Mouse (Mus musculus) liver, embryonic 14.5 days (tissue): Measurements from ENCODE around the gene Gm17428.

ENCODE experiments used
- CTCF ChIP-seq: IDR thresholded peaks from 2 replicates; pipeline ENCODE4 v1.5.1; 2016; ENCODE audit warnings: antibody characterized with exemption, low read depth, control low read depth
- EP300 ChIP-seq: IDR thresholded peaks from 2 replicates; pipeline ENCODE4 v1.6.1; 2016; ENCODE audit warnings: antibody characterized with exemption, low read depth

- TF ChIP-seq EP300 (no peak), CTCF (peak; percentile 12; the same call in 1 of the 2 replicates)
These were observed 48.8 kb downstream of the Gm17428 start for GRCm38 (mm10) chr14:55025527-55025926.
